Mouse (Mus musculus) spleen, adult 2 months (tissue): ENCODE measurements around the gene Mpig6b.

ENCODE experiments used
- CTCF ChIP-seq: fragments of 200-500 bp; IDR thresholded peaks from 2 replicates; pipeline ENCODE4 v1.5.1; 2011; ENCODE audit warnings: mild to moderate bottlenecking, inconsistent platforms; ENCODE audit not compliant: insufficient read depth, insufficient read length, insufficient replicate concordance; ENCODE audit errors: extremely low read depth
- POLR2A ChIP-seq: fragments of 200-500 bp; IDR thresholded peaks from 2 replicates; pipeline ENCODE4 v1.6.1; 2011; ENCODE audit warnings: low read depth, low read length, inconsistent platforms

GRCm38 (mm10) chr17:35020551-35020950, 45.4 kb downstream of the Mpig6b start:
- TF ChIP-seq CTCF (no peak), POLR2A (no peak)
